Mouse (Mus musculus) right cerebral cortex, postnatal 14 days (tissue): Measurements from ENCODE around the gene Gm11937.
"Not testable (repeated sequence)": the region's sequence is repeated elsewhere in the genome, so short reads cannot be mapped to it uniquely, and the experiment has no call there.

Experiments
- DNase-seq: peaks from one replicate; pipeline ENCODE4 v3.0.0; 2022

The Gm11937 gene

DNA sequence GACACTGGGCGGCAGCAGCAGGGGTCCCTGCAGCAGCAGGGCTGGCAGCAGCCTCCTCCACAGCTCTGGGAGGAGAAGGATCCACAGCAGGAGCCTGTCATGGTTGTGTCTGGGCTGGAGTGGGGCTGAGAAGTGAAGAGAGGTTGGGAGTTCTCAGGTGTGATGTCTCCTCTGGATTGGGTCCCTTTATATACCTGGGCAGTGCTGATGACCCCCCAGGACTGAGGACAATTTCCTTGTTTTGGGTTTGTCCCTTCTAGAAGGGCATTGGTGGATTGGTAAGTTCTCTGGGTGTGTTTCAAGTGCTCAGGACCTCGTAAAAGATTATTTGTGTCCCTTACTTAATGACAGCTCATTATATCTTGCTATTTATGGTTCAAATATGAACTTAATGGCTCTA, at the start of gene Gm11937:
Gene Gm11937, minus strand, starts transcription at position 101 of the 400 bp plus-strand sequence.
- not testable (repeated sequence) for DNase-seq

GRCm38 (mm10) chr11:99659256-99659655, 49.3 kb upstream of the Gm11937 start:
- no peak for DNase-seq

DNA sequence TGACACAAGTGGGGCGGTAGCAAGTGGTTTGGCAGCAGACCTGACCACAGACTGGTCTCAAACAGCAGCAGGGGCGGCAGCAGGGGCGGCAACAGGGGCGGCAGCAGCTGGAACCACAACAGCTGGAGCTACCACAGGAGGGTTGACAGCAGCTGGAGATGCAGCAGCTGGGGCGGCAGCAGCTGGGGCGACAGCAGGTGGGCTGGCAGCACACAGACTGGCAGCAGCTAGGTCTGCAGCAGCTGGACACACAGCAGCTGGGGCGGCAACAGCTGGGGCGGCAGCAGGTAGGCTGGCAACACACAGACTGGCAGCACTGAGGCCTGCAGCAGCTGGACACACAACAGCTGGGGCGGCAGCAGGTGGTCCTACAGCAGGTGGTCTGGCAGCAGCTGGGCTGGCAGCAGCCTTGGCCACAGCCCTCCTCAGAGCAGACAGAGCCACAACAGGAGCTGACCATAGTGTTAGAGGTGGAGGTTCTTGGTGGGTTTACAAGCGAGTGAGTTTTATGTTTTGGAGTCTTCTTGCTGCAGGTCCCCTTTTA, 48.5 kb upstream of the Gm11937 start, which contains the start of gene Gm11563:
Gene Gm11563, minus strand, starts transcription at position 494 of the 544 bp plus-strand sequence.
- DNase-seq = not testable (repeated sequence)

DNA sequence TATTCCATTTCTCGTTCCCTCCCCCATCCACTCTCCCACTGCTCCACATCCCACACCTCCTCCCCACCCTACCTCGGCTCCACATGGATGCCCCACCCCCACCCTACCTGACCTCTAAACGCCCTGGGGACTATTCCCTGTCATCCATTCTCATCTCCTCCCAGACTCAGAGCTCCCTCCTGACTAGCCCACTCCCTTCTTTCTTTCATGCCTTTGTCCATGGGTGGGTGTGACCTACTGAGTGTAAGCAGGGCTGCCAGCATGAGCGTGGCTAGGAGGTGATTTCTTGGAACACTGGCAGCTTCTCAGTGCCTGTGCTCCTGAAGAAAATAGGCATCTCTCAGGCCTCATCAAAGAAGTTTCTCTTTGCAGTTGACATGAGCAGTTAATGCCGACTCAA, 47.1 kb upstream of the Gm11937 start:
- DNase-seq = no peak

- DNase-seq = no peak
Observed at GRCm38 (mm10) chr11:99650136-99650535, 40.1 kb upstream of the Gm11937 start, which contains the start of gene Gm11555. Gene Gm11555 (minus strand): TSS chr11:99650236.

DNA sequence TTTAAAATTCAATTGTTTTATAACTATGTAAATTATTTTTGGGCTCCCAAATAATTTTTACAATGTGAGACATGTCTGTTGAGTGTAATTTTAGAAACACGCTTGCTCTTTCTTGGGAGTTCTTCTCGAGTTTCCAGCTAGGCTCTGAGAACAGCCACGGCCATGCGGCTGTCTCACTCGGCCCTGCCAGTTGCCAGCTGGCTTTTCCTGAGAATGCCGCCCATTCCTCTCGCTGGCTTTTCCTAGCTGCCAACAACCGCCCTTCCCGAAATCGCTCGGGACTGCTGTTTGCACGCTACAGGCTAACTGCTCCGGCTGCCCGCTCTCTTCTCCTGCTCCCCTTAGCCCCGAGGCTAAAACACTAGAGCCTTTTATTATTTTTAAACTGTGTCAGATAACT, 36.5 kb upstream of the Gm11937 start:
- DNase-seq = peak; percentile 22

DNA sequence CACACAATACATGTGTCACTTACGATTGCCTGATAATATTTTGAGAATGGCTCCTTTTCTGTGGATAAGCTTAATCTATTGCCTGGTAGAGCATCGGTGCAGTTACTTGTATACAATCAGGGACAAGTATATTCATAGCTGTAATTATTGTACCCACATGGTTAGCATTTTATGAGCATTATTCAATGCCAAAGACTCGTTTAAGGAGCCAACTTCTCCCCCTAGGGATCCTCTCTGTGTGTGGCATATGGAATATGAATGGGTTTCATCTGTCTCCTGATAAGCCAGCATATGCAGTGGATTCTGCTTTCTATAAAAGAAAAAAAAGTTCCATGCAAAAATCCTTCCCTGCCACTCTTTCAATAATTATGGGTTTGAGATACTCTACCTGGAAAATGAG, 34.4 kb upstream of the Gm11937 start:
- DNase-seq = no peak

DNA sequence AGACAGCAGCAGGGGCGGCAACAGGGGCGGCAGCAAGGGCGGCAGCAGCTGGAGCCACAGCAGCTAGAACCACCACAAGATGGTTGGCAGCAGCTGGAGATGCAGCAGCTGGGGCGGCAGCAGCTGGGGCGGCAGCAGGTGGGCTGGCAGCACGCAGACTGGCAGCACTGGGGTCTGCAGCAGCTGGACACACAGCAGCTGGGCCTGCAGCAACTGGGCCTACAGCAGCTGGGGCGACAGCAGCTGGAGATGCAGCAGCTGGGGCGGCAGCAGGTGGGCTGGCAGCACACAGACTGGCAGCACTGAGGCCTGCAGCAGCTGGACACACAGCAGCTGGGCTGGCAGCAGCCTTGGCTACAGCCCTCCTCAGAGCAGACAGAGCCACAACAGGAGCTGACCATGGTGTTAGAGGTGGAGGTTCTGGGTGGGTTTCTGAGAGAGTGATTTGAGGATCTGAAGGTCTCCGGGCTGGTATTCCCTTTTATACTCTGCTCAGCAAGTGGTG, 33.7 kb upstream of the Gm11937 start, which contains the start of gene Krtap4-7:
Gene Krtap4-7, minus strand, starts transcription at position 455 of the 505 bp plus-strand sequence.
- not testable (repeated sequence) for DNase-seq

DNA sequence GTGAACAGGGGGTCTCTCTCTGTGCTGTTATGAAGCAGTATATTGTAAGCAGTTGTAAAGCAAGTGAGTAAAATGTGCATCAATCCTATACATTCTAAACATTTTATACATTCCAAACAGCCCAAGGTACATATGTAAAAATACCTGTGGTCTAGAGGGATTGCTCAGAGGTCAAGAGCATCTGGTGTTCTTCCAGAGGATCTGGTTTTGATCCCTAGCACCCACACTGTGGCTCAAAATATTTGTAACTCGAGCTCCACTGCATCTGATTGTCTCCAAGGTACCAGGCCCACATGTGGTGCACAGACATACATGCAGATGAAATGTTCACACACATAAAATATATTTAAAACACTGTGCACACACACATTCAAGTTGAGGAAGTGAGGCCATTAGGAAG, 30.9 kb upstream of the Gm11937 start:
- no peak for DNase-seq

DNA sequence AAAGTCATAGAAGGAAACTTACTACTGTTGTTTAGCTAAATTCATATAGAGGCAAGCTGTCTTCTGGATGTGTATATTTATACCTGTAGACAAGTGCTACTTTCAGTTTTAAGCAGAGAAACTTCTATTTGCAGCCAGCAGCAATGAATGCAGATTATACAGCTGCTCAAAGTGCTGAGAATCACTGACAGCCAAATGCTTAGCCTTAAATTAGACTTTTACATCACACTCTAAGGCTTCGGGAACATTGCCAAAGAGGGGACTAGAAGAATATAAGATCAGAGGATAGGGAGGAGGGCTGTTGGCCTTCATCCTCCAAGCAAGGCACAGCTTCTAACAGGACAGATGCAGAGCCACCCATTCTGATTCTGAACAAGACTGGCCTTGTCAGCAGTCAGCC, 27.1 kb upstream of the Gm11937 start:
- DNase-seq = no peak

- no peak for DNase-seq
Observed at GRCm38 (mm10) chr11:99634653-99635134, 24.7 kb upstream of the Gm11937 start, which contains the start of gene Krtap4-2. Gene Krtap4-2 (minus strand): TSS chr11:99635084.

GRCm38 (mm10) chr11:99633293-99633692, 23.3 kb upstream of the Gm11937 start:
- DNase-seq = no peak

GRCm38 (mm10) chr11:99630890-99631289, 20.9 kb upstream of the Gm11937 start:
- no peak for DNase-seq

DNA sequence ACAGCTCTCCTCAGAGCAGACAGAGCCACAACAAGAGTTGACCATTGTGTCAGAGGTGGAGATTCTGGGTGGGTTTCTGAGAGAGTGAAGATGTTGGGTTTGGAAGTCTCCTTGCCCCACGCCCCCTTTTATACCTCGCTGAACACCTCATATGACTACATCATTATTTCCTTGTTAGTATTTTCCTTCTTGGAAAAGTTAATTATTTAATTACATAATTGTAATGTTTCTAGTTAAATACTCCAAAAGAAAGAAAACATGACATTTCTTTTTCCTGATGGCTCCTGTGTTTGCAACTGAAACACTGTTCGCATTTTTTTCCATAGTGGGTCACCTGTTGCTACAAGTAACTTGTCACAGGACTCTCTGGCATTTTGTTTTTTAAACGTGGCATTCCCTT, 18.1 kb upstream of the Gm11937 start, which contains the start of gene Krtap4-1:
Gene Krtap4-1, minus strand, starts transcription at position 101 of the 400 bp plus-strand sequence.
- no peak for DNase-seq

DNA sequence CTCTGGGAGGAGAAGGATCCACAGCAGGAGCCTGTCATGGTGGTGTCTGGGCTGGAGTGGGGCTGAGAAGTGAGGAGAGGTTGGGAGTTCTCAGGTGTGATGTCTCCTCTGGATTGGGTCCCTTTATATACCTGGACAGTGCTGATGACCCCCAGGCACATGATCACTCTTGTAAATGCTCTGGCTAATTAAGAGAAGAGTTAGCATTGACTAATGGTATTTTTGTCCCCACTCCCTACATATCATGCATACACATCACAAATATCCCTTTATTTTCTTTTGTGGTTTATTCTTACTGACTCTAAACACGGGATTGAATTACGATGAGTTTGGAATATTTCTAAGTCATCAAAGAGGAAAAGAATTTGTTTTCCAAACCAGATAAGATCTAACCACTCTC, 10.3 kb upstream of the Gm11937 start, which contains the start of gene Gm11562:
Gene Gm11562, minus strand, starts transcription at position 101 of the 400 bp plus-strand sequence.
- DNase-seq = no peak

DNA sequence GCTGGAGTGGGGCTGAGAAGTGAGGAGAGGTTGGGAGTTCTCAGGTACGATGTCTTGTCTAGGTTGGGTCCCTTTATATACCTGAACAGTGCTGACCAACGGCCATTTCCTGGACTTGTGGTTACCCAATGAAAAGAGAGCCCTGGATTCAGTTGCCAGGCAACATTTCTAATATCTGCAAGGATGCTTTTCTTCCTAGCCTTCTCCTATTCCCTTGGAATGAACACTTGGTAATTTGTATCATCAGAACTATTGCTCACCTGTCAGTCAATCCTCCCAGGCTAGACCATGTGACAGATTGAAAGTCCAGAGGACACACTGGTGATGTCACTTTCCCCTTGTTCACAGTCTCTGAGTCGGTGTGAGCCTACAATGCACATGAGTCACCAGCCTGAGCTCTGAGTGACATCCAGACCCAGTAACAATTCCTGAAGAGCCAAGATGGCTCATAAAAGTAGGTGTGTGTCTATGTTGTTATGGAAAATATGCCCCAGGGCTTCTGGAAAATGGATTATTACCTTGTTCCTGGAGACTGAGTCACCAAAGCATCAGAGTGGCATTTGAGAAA, 4.9 kb upstream of the Gm11937 start, which contains the start of gene Krtap2-4:
Gene Krtap2-4, minus strand, starts transcription at position 51 of the 568 bp plus-strand sequence.
- no peak for DNase-seq

DNA sequence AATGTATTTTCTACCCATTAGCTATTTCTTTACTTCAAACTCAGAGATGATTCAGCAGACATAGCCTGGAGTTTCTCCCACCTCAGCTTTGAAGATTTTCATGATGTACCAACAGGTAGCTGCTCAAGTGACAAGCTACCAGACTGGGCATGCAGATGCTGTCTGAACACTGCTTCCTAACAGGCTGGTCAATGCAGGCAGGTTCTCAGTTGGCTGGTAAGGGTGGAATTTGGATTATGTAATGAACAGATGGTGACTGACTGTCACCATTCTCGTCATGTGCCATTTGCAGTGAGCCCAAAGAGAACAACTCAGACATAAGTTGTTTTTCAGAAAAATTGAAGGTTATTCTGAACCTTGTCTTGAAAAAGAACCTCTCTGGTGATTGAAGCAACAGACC, 863 bp downstream of the Gm11937 start:
- DNase-seq = no peak

- not testable (repeated sequence) for DNase-seq
Observed at GRCm38 (mm10) chr11:99603208-99603607, 6.8 kb downstream of the Gm11937 start, which contains the start of gene Gm11938. Gene Gm11938 (minus strand): TSS chr11:99603308.

GRCm38 (mm10) chr11:99597742-99598141, 12.2 kb downstream of the Gm11937 start, which contains the start of gene Krtap9-3:
Gene Krtap9-3 (minus strand): TSS chr11:99598105.
- DNase-seq = not testable (repeated sequence)

GRCm38 (mm10) chr11:99590981-99591380, 19.0 kb downstream of the Gm11937 start, which contains the start of gene Krtap1-3:
Gene Krtap1-3 (minus strand): TSS chr11:99591339.
- no peak for DNase-seq

DNA sequence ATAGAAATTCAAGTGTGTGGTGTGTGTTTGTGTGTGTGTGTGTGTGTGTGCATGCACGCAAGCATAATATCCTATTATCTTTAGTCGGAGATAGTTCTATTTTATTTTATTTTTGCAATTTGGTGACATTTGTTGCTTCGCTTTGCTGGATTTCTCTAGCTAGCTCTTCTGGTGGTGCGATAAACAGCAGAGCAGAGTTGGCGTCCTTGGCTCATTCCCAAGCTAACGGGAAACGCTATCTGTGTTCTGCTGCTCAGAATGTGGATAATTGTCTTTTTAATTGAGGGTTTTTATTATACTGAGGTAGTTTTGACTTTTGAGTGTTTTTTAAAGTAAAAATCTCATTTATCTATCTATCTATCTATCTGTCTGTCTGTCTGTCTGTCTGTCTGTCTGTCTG, 24.9 kb downstream of the Gm11937 start:
- peak; percentile 21 for DNase-seq

- DNase-seq = no peak
Observed at GRCm38 (mm10) chr11:99583245-99583704, 26.7 kb downstream of the Gm11937 start, which contains the start of gene Krtap1-4. Gene Krtap1-4 (minus strand): TSS chr11:99583654.

- DNase-seq = no peak
Observed at GRCm38 (mm10) chr11:99581564-99581963, 28.4 kb downstream of the Gm11937 start.
